Mouse (Mus musculus): ENCODE data around the gene Rnf135. TPM values are rescaled to one million over a fixed set of nuclear protein-coding genes. Genes with fewer than 3 reads are reported as not detected.
A peak's percentile ranks its signal among the peaks of the same experiment; 100 is the strongest.

Gene Rnf135
- polyA plus RNA-seq (2012; ENCODE audit: insufficient read depth, low replicate concordance) = 2.6 and 3.6 TPM in 2 replicates

DNA sequence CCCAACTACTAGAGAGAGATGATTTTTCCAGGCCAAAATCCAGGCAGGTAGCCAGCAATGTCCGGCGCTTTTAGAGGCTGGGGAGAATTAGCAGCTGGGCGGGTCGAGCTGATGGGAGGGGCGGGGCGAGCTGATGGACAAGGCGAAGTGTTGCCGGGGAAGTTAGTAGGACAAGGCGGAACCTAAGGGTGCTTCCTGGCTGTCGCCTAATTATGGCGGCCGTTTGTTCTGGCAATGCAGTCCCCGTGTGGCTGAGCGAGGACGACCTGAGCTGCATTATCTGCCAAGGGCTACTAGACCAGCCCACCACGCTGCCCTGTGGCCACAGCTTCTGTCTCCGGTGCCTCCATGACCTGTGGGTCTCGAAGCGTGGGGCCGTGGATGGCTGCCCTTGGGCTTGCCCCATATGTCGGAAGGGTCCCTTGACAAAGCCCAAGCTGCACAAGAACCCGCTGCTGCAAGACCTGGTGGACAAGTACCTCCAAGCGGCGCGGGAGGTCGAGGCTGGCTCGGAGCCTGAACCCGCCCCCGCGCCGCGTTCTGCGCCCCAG, at the start of gene Rnf135:
Gene Rnf135, plus strand, starts transcription at position 147 of the 551 bp plus-strand sequence.
- Histone ChIP-seq H3K36me3 (replicated peaks; ENCODE audit: low read length) (peaks cover 8% of the 10 kb centered on the region), H3K4me1 (peaks cover 18% of the 10 kb centered on the region), H3K4me3 (replicated peaks) (peak within 1 kb of the TSS; percentile 100), H3K9me3 (no peaks in the 10 kb centered on the region), H3K27me3 (replicated peaks) (no peaks in the 10 kb centered on the region)
- TF ChIP-seq FLI1 (IDR thresholded peaks at IDR 0.05; ENCODE audit: low read length) (no peak), GATA1 (IDR thresholded peaks at IDR 0.05; ENCODE audit: borderline replicate concordance, low read length) (no peak)

DNA sequence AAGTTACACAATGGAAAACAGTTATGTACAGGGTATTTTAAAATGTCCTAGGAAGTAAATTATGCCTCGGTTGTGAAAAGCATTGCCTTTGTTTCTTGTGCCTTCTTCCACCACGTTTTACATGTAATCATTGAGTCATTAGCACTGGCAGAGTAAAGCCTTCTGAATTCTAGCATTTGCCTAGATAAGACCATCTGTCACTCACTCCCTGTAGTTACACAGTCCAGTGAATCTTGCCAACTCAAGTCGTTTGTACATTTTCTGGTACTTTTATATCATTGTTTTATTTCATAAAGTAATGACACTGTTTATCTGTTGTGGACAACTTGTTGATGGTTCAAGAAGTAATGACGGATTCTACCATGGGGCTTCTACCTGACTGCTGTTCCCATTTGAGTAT, 48.9 kb upstream of the Rnf135 start:
- Histone ChIP-seq H3K27me3 (replicated peaks) (no peaks in the 10 kb centered on the region), H3K4me1 (peaks cover 10% of the 10 kb centered on the region; the same call in 1 of the 2 replicates), H3K4me3 (replicated peaks) (no peak overlapping the region), H3K36me3 (replicated peaks; ENCODE audit: low read length) (peaks cover 80% of the 10 kb centered on the region), H3K9me3 (no peaks in the 10 kb centered on the region)
- TF ChIP-seq GATA1 (IDR thresholded peaks at IDR 0.05; ENCODE audit: borderline replicate concordance, low read length) (no peak), FLI1 (IDR thresholded peaks at IDR 0.05; ENCODE audit: low read length) (no peak)

DNA sequence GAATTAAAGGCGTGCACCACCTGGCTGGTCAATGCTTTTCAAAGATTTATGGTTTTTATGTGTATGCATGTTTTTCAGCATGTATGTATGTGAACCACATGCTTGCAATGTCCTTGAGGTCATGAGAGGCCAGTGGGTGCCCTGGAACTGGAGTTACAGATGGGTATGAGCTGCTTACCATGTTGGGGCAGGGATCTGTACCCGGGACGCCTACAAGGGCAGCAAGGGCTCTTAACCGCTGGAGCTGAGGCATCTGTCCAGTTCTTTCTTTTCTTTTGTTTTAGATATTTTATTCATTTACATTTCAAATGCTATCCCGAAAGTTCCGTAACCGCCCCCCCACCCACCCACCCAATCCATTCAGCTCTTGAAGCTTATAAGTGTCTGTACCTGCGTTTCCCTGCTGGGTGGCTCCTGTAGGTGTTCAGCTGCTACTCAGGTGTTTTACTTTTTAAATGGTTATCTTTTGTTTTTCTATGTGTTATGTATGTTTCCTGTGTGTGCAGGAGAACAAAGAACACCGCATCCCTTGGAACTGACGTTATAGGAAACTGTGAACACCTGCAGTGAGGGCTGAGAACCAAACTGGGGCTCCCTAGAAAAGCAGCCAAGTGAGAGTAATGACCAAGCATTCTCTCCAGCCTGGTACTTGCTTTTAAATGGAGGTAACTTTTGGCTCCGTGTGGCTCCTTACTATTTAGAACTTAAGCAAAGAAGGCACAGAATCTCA, 47.5 kb upstream of the Rnf135 start:
- H3K9me3 ChIP-seq = no peaks in the 10 kb centered on the region
- H3K4me3 ChIP-seq (replicated peaks) = no peak overlapping the region
- H3K27me3 ChIP-seq (replicated peaks) = no peaks in the 10 kb centered on the region
- TF ChIP-seq FLI1 (IDR thresholded peaks at IDR 0.05; ENCODE audit: low read length) (no peak), GATA1 (IDR thresholded peaks at IDR 0.05; ENCODE audit: borderline replicate concordance, low read length) (no peak)
- H3K4me1 ChIP-seq = peaks cover 22% of the 10 kb centered on the region
- H3K36me3 ChIP-seq (replicated peaks; ENCODE audit: low read length) = peaks cover 77% of the 10 kb centered on the region

DNA sequence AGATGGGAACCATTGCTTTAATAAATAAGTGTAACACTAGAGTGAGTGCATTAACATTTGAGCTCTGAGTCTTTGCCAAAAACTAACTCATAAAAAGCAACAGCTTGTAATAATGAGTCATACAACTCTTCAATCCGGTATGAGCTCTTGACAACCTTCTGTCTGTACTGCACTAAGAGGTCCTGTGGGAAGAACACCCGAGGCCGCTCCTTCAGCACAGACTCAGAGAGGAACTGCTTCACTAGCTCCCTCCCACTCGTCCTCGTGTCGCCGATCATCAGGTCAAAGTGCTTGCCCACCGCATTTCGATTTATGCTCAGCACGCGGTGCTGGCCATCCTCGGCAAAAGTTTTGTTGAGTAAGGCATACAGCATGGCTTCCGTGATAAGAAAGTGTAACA, 46.9 kb upstream of the Rnf135 start:
- Histone ChIP-seq H3K27me3 (replicated peaks) (no peaks in the 10 kb centered on the region), H3K4me3 (replicated peaks) (no peak overlapping the region), H3K36me3 (replicated peaks; ENCODE audit: low read length) (peaks cover 72% of the 10 kb centered on the region), H3K4me1 (peaks cover 28% of the 10 kb centered on the region), H3K9me3 (no peaks in the 10 kb centered on the region)
- TF ChIP-seq GATA1 (IDR thresholded peaks at IDR 0.05; ENCODE audit: borderline replicate concordance, low read length) (no peak), FLI1 (IDR thresholded peaks at IDR 0.05; ENCODE audit: low read length) (no peak)

DNA sequence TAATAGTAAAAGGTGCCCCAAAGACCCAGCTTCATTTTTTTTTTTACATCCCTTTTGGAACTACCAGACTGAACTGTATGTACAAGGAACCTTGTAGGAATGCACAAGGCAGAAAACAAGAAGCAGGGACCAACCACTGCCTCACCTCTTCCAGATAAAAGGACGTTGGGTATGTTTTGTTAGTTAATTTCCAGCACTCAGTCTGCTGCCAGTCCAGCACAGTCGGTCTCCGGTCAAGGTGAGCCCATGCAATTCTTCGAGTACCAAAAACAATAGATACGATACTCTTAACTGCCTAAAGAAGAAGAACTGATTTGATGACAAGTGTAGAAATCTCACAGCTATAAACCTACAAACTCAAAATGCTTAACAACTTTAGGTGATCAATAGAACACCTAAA, 45.9 kb upstream of the Rnf135 start:
- H3K36me3 ChIP-seq (replicated peaks; ENCODE audit: low read length) = peaks cover 62% of the 10 kb centered on the region
- TF ChIP-seq FLI1 (IDR thresholded peaks at IDR 0.05; ENCODE audit: low read length) = no peak
- no peak for TF ChIP-seq GATA1 (IDR thresholded peaks at IDR 0.05; ENCODE audit: borderline replicate concordance, low read length)
- no peak overlapping the region for H3K4me3 ChIP-seq (replicated peaks)
- H3K27me3 ChIP-seq (replicated peaks) = no peaks in the 10 kb centered on the region
- H3K4me1 ChIP-seq = peaks cover 32% of the 10 kb centered on the region
- H3K9me3 ChIP-seq = no peaks in the 10 kb centered on the region

DNA sequence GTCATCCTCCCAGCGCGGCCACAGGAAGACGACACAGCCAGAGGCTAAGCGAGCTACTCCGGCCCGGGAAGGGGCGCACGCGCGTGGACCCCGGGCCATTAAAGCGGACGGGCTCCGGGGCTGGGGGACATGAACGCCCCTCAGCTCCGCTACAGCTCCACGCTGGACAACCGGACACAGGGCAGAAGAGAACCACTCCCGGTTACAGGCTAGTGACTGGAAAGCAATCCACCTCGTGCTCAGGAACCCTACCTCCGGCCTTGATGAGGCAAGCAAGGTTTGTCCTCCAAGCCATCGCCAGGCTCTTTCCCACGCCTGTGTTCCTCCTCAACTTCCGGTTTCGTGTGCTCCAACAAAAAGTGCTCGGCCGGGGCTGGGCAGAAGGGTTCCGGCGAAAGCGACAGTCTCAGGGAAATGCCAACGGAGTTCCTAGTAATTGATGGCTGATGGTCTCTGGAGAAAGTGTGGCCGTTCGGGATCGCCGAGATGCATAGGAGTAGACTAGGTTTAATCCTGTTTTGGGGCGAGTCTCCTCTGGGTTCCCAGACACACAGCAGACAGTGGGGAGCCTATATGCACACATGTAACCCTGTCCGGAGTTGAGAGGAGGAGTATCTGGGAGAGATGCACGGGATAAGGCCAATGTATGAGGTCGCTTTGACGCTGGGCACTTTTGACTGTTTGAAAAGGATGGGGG, 41.7 kb upstream of the Rnf135 start, which contains the start of gene Tefm:
Gene Tefm, minus strand, starts transcription at position 351 of the 697 bp plus-strand sequence.
- H3K4me3 ChIP-seq (replicated peaks) = peak within 1 kb of the TSS; percentile 94
- H3K27me3 ChIP-seq (replicated peaks) = no peaks in the 10 kb centered on the region
- H3K9me3 ChIP-seq = no peaks in the 10 kb centered on the region
- peak; percentile 32; the same call in 1 of the 2 replicates for TF ChIP-seq FLI1 (IDR thresholded peaks at IDR 0.05; ENCODE audit: low read length)
- no peak for TF ChIP-seq GATA1 (IDR thresholded peaks at IDR 0.05; ENCODE audit: borderline replicate concordance, low read length)
- H3K36me3 ChIP-seq (replicated peaks; ENCODE audit: low read length) = peaks cover 30% of the 10 kb centered on the region
- peaks cover 62% of the 10 kb centered on the region for H3K4me1 ChIP-seq

DNA sequence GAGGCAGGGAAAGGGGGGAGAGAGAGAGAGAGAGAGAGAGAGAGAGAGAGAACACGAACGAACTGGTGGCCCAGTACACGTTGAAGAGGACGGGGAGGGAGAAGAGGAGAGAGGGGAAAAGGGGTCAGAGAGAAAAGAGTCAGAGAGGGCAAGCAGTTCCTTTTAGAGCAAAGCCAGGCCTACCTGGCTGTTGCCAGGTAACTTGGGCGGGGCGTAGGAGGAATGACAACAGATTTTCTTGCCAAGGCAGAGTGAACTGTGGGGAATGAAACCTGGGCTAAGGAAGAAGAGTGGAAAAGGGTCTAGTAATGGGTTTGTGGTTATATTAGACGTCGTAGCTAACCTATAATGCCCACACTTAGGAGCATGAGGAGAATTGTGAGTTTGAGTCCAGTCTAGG, 40.8 kb upstream of the Rnf135 start:
- no peaks in the 10 kb centered on the region for H3K27me3 ChIP-seq (replicated peaks)
- H3K4me3 ChIP-seq (replicated peaks) = peak overlapping the region; percentile 94
- H3K36me3 ChIP-seq (replicated peaks; ENCODE audit: low read length) = peaks cover 22% of the 10 kb centered on the region
- no peaks in the 10 kb centered on the region for H3K9me3 ChIP-seq
- H3K4me1 ChIP-seq = peaks cover 66% of the 10 kb centered on the region
- TF ChIP-seq GATA1 (IDR thresholded peaks at IDR 0.05; ENCODE audit: borderline replicate concordance, low read length) (no peak), FLI1 (IDR thresholded peaks at IDR 0.05; ENCODE audit: low read length) (no peak)

DNA sequence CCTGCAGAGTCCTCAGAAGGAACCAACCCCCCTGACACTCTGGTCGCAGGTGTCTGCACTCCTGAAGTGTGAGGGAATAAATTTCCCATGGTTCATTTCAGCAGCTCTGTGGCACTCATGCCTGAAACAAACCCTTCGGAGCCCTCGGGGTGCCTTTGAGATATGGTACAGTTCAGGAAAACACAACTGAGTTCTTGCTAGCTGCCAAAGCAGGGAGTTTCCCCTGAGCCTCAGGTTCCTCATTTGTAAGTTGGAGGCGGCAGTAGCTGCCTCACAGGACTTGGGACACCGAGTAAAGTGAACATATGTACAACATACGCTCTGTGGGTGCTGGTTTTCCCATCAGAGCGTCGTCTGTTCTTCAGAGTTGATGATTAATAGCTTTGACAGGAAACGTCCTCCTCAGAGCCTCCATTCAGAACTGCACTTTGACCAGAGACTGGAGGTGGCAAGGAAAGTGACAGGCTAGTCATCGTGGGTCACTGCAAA, 37.8 kb upstream of the Rnf135 start:
- peaks cover 58% of the 10 kb centered on the region for H3K4me1 ChIP-seq
- peak overlapping the region; percentile 84 for H3K4me3 ChIP-seq (replicated peaks)
- H3K27me3 ChIP-seq (replicated peaks) = no peaks in the 10 kb centered on the region
- no peak for TF ChIP-seq GATA1 (IDR thresholded peaks at IDR 0.05; ENCODE audit: borderline replicate concordance, low read length)
- no peak for TF ChIP-seq FLI1 (IDR thresholded peaks at IDR 0.05; ENCODE audit: low read length)
- no peaks in the 10 kb centered on the region for H3K36me3 ChIP-seq (replicated peaks; ENCODE audit: low read length)
- H3K9me3 ChIP-seq = no peaks in the 10 kb centered on the region

DNA sequence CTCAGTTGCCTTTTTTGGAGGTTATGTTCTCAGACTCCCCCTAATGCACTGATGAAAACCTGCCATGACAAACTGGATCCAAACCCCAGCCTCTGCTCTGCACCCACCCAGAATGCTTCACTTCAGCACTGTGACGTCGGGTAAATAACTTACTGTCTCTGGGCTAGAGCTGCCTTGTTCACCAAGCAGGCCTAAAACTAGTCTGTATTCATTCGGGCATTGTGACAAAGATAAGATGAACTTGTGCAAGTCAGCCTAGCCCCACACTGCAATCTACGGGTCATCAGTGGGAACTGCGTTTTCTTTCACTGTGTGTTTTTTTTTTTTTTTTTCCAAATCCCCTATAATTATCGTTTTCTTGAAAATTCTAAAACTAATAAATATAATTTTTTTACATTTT, 35.9 kb upstream of the Rnf135 start:
- Histone ChIP-seq H3K9me3 (no peaks in the 10 kb centered on the region), H3K36me3 (replicated peaks; ENCODE audit: low read length) (no peaks in the 10 kb centered on the region), H3K27me3 (replicated peaks) (no peaks in the 10 kb centered on the region), H3K4me3 (replicated peaks) (no peak overlapping the region), H3K4me1 (peaks cover 63% of the 10 kb centered on the region)
- TF ChIP-seq FLI1 (IDR thresholded peaks at IDR 0.05; ENCODE audit: low read length) (no peak), GATA1 (IDR thresholded peaks at IDR 0.05; ENCODE audit: borderline replicate concordance, low read length) (no peak)
